Mouse (Mus musculus): ENCODE measurements at regions not wholly inside any gene's neighbourhood (a gene's known extent, or its start where the extent isn't known, plus 50 kb on each side); places are given as distances from the start of the nearest gene placed in this dataset.

- Histone ChIP-seq H3K27ac (ENCODE audit: insufficient read depth, low read length) (no peak overlapping the region), H3K4me3 (ENCODE audit: insufficient read depth, low read length) (no peak overlapping the region), H3K4me1 (ENCODE audit: control insufficient read depth, insufficient read depth, low read length) (no peaks in the 10 kb centered on the region)
- no peak for TF ChIP-seq POLR2A (IDR thresholded peaks at IDR 0.05; ENCODE audit: low read depth, low read length)
- TF ChIP-seq CTCF (IDR thresholded peaks at IDR 0.05; ENCODE audit: borderline replicate concordance, insufficient read depth, low read length) = no peak
Measured at GRCm38 (mm10) chr10:122515698-122516097, 67.4 kb downstream of the Avpr1a start.

- peaks cover 7% of the 10 kb centered on the region for H3K4me1 ChIP-seq (ENCODE audit: control insufficient read depth, insufficient read depth, low read length)
- H3K4me3 ChIP-seq (ENCODE audit: insufficient read depth, low read length) = no peak overlapping the region
- no peak for TF ChIP-seq CTCF (IDR thresholded peaks at IDR 0.05; ENCODE audit: borderline replicate concordance, insufficient read depth, low read length)
- peak overlapping the region; percentile 30 for H3K27ac ChIP-seq (ENCODE audit: insufficient read depth, low read length)
Measured at GRCm38 (mm10) chr10:122519274-122519790, 71.0 kb downstream of the Avpr1a start.

GRCm38 (mm10) chr10:122519981-122520380 lies 71.7 kb downstream of the Avpr1a start:
- H3K4me3 ChIP-seq (ENCODE audit: insufficient read depth, low read length) = no peak overlapping the region
- peaks cover 7% of the 10 kb centered on the region for H3K4me1 ChIP-seq (ENCODE audit: control insufficient read depth, insufficient read depth, low read length)
- no peak overlapping the region for H3K27ac ChIP-seq (ENCODE audit: insufficient read depth, low read length)
- no peak for TF ChIP-seq CTCF (IDR thresholded peaks at IDR 0.05; ENCODE audit: borderline replicate concordance, insufficient read depth, low read length)
- no peak for TF ChIP-seq POLR2A (IDR thresholded peaks at IDR 0.05; ENCODE audit: low read depth, low read length)

GRCm38 (mm10) chr10:122522631-122523030 lies 74.3 kb downstream of the Avpr1a start:
- no peak overlapping the region for H3K4me3 ChIP-seq (ENCODE audit: insufficient read depth, low read length)
- peak overlapping the region; percentile 89 for H3K27ac ChIP-seq (ENCODE audit: insufficient read depth, low read length)
- peaks cover 7% of the 10 kb centered on the region for H3K4me1 ChIP-seq (ENCODE audit: control insufficient read depth, insufficient read depth, low read length)
- no peak for TF ChIP-seq CTCF (IDR thresholded peaks at IDR 0.05; ENCODE audit: borderline replicate concordance, insufficient read depth, low read length)
- no peak for TF ChIP-seq POLR2A (IDR thresholded peaks at IDR 0.05; ENCODE audit: low read depth, low read length)

GRCm38 (mm10) chr10:122525360-122525759 lies 77.1 kb downstream of the Avpr1a start:
- Histone ChIP-seq H3K4me3 (ENCODE audit: insufficient read depth, low read length) (no peak overlapping the region), H3K27ac (ENCODE audit: insufficient read depth, low read length) (no peak overlapping the region), H3K4me1 (ENCODE audit: control insufficient read depth, insufficient read depth, low read length) (peaks cover 7% of the 10 kb centered on the region)
- no peak for TF ChIP-seq POLR2A (IDR thresholded peaks at IDR 0.05; ENCODE audit: low read depth, low read length)

- peaks cover 7% of the 10 kb centered on the region for H3K4me1 ChIP-seq (ENCODE audit: control insufficient read depth, insufficient read depth, low read length)
- TF ChIP-seq CTCF (IDR thresholded peaks at IDR 0.05; ENCODE audit: borderline replicate concordance, insufficient read depth, low read length) = no peak
- no peak for TF ChIP-seq POLR2A (IDR thresholded peaks at IDR 0.05; ENCODE audit: low read depth, low read length)
- no peak overlapping the region for H3K27ac ChIP-seq (ENCODE audit: insufficient read depth, low read length)
Measured at GRCm38 (mm10) chr10:122525807-122526206, 77.5 kb downstream of the Avpr1a start.

GRCm38 (mm10) chr10:122528222-122528621 lies 79.9 kb downstream of the Avpr1a start:
- Histone ChIP-seq H3K4me3 (ENCODE audit: insufficient read depth, low read length) (no peak overlapping the region), H3K27ac (ENCODE audit: insufficient read depth, low read length) (no peak overlapping the region), H3K4me1 (ENCODE audit: control insufficient read depth, insufficient read depth, low read length) (peaks cover 3% of the 10 kb centered on the region)
- TF ChIP-seq POLR2A (IDR thresholded peaks at IDR 0.05; ENCODE audit: low read depth, low read length) (no peak), CTCF (IDR thresholded peaks at IDR 0.05; ENCODE audit: borderline replicate concordance, insufficient read depth, low read length) (no peak)

More at GRCm38 (mm10) chr10:122525807-122526206, 77.5 kb downstream of the Avpr1a start:
- H3K4me3 ChIP-seq (ENCODE audit: insufficient read depth, low read length) = no peak overlapping the region

- peaks cover 3% of the 10 kb centered on the region for H3K4me1 ChIP-seq (ENCODE audit: control insufficient read depth, insufficient read depth, low read length)
- no peak for TF ChIP-seq POLR2A (IDR thresholded peaks at IDR 0.05; ENCODE audit: low read depth, low read length)
- H3K4me3 ChIP-seq (ENCODE audit: insufficient read depth, low read length) = no peak overlapping the region
- 0 out of 2 replicates have a peak overlapping the region, but pooled peaks have one; percentile 19 for H3K27ac ChIP-seq (ENCODE audit: insufficient read depth, low read length)
Measured at GRCm38 (mm10) chr10:122528973-122529703, 80.8 kb downstream of the Avpr1a start.

GRCm38 (mm10) chr10:122534714-122535113 lies 86.4 kb downstream of the Avpr1a start:
- no peak overlapping the region for H3K4me3 ChIP-seq (ENCODE audit: insufficient read depth, low read length)
- H3K4me1 ChIP-seq (ENCODE audit: control insufficient read depth, insufficient read depth, low read length) = no peaks in the 10 kb centered on the region
- TF ChIP-seq CTCF (IDR thresholded peaks at IDR 0.05; ENCODE audit: borderline replicate concordance, insufficient read depth, low read length) = no peak
- no peak for TF ChIP-seq POLR2A (IDR thresholded peaks at IDR 0.05; ENCODE audit: low read depth, low read length)

GRCm38 (mm10) chr10:122535137-122535536 lies 86.8 kb downstream of the Avpr1a start:
- H3K27ac ChIP-seq (ENCODE audit: insufficient read depth, low read length) = no peak overlapping the region
- no peak overlapping the region for H3K4me3 ChIP-seq (ENCODE audit: insufficient read depth, low read length)
- TF ChIP-seq POLR2A (IDR thresholded peaks at IDR 0.05; ENCODE audit: low read depth, low read length) = no peak
- no peak for TF ChIP-seq CTCF (IDR thresholded peaks at IDR 0.05; ENCODE audit: borderline replicate concordance, insufficient read depth, low read length)
- H3K4me1 ChIP-seq (ENCODE audit: control insufficient read depth, insufficient read depth, low read length) = no peaks in the 10 kb centered on the region

More at GRCm38 (mm10) chr10:122534714-122535113, 86.4 kb downstream of the Avpr1a start:
- no peak overlapping the region for H3K27ac ChIP-seq (ENCODE audit: insufficient read depth, low read length)
